Mouse (Mus musculus): ENCODE measurements around the gene Sox21. TPM values are rescaled to one million over a fixed set of nuclear protein-coding genes. Genes with fewer than 3 reads are reported as not detected.

Sox21 gene
- polyA plus RNA-seq, 1 experiment from 2014 or later = 0.18 TPM

- ATAC-seq (ENCODE audit: low read depth) = no peak
- no peak overlapping the region for H3K9ac ChIP-seq (ENCODE audit: low read length)
- no peaks in the 10 kb centered on the region for H3K4me1 ChIP-seq (replicated peaks; ENCODE audit: control insufficient read depth, insufficient read depth, low read length)
- H3K27me3 ChIP-seq (ENCODE audit: control insufficient read depth, insufficient read depth, low read depth, low read length) = peaks cover 3% of the 10 kb centered on the region; the same call in 1 of the 2 replicates
- no peak overlapping the region for H3K4me3 ChIP-seq (ENCODE audit: low read length)
- no peak overlapping the region for H3K27ac ChIP-seq (ENCODE audit: low read length)
- no peak overlapping the region for H3K4me2 ChIP-seq (ENCODE audit: low read depth, low read length)
- H3K36me3 ChIP-seq (ENCODE audit: control insufficient read depth, insufficient read depth, low read length) = no peaks in the 10 kb centered on the region
- no peaks in the 10 kb centered on the region; the same call in 1 of the 2 replicates for H3K9me3 ChIP-seq (ENCODE audit: control insufficient read depth, low read length)
- WGBS = 73% methylated on average over 5 of the region's 5 CpGs
Measured at GRCm38 (mm10) chr14:118202006-118202405, 34.8 kb downstream of the Sox21 start.

GRCm38 (mm10) chr14:118200731-118201130 is 36.1 kb downstream of the Sox21 start:
- 81% methylated on average over 3 of the region's 3 CpGs for WGBS
- ATAC-seq (ENCODE audit: low read depth) = no peak
- Histone ChIP-seq H3K9me3 (ENCODE audit: control insufficient read depth, low read length) (no peaks in the 10 kb centered on the region; the same call in 1 of the 2 replicates), H3K27me3 (ENCODE audit: control insufficient read depth, insufficient read depth, low read depth, low read length) (peaks cover 4% of the 10 kb centered on the region; the same call in 1 of the 2 replicates), H3K36me3 (ENCODE audit: control insufficient read depth, insufficient read depth, low read length) (no peaks in the 10 kb centered on the region), H3K4me2 (ENCODE audit: low read depth, low read length) (no peak overlapping the region), H3K27ac (ENCODE audit: low read length) (no peak overlapping the region), H3K9ac (ENCODE audit: low read length) (no peak overlapping the region), H3K4me3 (ENCODE audit: low read length) (no peak overlapping the region), H3K4me1 (replicated peaks; ENCODE audit: control insufficient read depth, insufficient read depth, low read length) (no peaks in the 10 kb centered on the region)

DNA sequence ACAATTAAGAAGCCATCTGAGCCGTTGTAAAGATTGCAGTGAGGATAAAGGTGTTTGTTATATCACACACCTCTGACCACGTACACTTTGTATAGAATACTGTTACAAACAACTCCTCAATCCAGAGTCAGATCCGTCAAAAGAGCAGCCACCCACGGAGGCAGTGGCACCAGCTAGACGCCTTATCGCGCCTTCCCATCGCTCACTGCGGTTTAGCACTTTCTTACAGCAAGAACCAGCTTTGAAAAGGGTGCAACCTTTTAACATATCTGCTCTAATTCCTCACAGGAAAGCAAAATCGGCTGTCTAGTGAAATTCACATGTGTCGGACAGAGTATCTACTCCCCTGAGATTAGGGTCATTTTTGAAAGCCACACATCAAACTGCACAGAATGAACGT is 39.8 kb downstream of the Sox21 start:
- Histone ChIP-seq H3K36me3 (ENCODE audit: control insufficient read depth, insufficient read depth, low read length) (no peaks in the 10 kb centered on the region), H3K9me3 (ENCODE audit: control insufficient read depth, low read length) (no peaks in the 10 kb centered on the region), H3K4me2 (ENCODE audit: low read depth, low read length) (no peak overlapping the region), H3K27me3 (ENCODE audit: control insufficient read depth, insufficient read depth, low read depth, low read length) (peaks cover 15% of the 10 kb centered on the region), H3K27ac (ENCODE audit: low read length) (no peak overlapping the region), H3K4me3 (ENCODE audit: low read length) (no peak overlapping the region), H3K4me1 (replicated peaks; ENCODE audit: control insufficient read depth, insufficient read depth, low read length) (no peaks in the 10 kb centered on the region), H3K9ac (ENCODE audit: low read length) (no peak overlapping the region)
- no peak for ATAC-seq (ENCODE audit: low read depth)
- WGBS = 58% methylated on average over 12 of the region's 12 CpGs

- no peak overlapping the region for H3K4me3 ChIP-seq (ENCODE audit: low read length)
- H3K4me1 ChIP-seq (replicated peaks; ENCODE audit: control insufficient read depth, insufficient read depth, low read length) = no peaks in the 10 kb centered on the region
- no peak for ATAC-seq (ENCODE audit: low read depth)
- H3K4me2 ChIP-seq (ENCODE audit: low read depth, low read length) = 0 out of 2 replicates have a peak overlapping the region, but pooled peaks have one; percentile 18
- peaks cover 15% of the 10 kb centered on the region for H3K27me3 ChIP-seq (ENCODE audit: control insufficient read depth, insufficient read depth, low read depth, low read length)
- H3K27ac ChIP-seq (ENCODE audit: low read length) = no peak overlapping the region
- no peaks in the 10 kb centered on the region for H3K9me3 ChIP-seq (ENCODE audit: control insufficient read depth, low read length)
- WGBS = 31% methylated on average over 13 of the region's 13 CpGs
- H3K9ac ChIP-seq (ENCODE audit: low read length) = no peak overlapping the region
- H3K36me3 ChIP-seq (ENCODE audit: control insufficient read depth, insufficient read depth, low read length) = no peaks in the 10 kb centered on the region
Measured at GRCm38 (mm10) chr14:118194219-118194914, 42.5 kb downstream of the Sox21 start.

GRCm38 (mm10) chr14:118193663-118194062 is 43.2 kb downstream of the Sox21 start:
- no peak for ATAC-seq (ENCODE audit: low read depth)
- Histone ChIP-seq H3K36me3 (ENCODE audit: control insufficient read depth, insufficient read depth, low read length) (no peaks in the 10 kb centered on the region), H3K4me2 (ENCODE audit: low read depth, low read length) (no peak overlapping the region), H3K9ac (ENCODE audit: low read length) (no peak overlapping the region), H3K4me3 (ENCODE audit: low read length) (no peak overlapping the region), H3K4me1 (replicated peaks; ENCODE audit: control insufficient read depth, insufficient read depth, low read length) (no peaks in the 10 kb centered on the region), H3K27ac (ENCODE audit: low read length) (no peak overlapping the region), H3K27me3 (ENCODE audit: control insufficient read depth, insufficient read depth, low read depth, low read length) (peaks cover 15% of the 10 kb centered on the region), H3K9me3 (ENCODE audit: control insufficient read depth, low read length) (no peaks in the 10 kb centered on the region)
- 37% methylated on average over 10 of the region's 10 CpGs for WGBS

DNA sequence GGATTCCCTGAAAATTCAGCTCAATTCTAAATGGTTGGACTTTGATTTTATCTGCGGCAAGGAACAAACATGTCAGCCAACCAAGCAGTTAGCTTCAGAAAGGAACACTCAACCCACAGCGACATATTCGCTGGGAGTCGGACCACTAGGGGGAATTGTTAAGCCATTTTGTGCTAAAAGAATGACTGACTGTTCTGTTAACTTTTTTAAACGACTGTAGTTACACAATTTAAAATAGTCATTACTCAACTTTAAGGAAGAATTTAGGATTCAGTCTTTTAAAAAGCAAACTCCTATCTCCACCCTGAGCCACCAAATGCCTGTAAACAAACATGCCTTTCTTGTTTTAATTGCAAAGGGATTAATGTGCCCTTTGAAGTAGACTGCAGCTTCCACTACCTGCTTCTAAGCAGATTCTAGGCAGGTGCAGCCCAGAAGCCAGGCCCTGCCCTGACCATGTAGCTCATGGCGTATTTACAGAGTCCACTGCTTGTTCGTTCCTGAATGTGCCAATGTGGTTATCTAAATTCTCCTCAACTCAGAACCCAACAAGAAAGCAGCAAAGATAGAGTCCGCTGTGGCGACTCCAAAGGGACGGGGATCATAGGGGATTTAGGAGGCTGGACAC is 43.7 kb downstream of the Sox21 start:
- H3K9ac ChIP-seq (ENCODE audit: low read length) = no peak overlapping the region
- peaks cover 15% of the 10 kb centered on the region for H3K27me3 ChIP-seq (ENCODE audit: control insufficient read depth, insufficient read depth, low read depth, low read length)
- no peaks in the 10 kb centered on the region for H3K9me3 ChIP-seq (ENCODE audit: control insufficient read depth, low read length)
- no peak overlapping the region for H3K4me2 ChIP-seq (ENCODE audit: low read depth, low read length)
- no peaks in the 10 kb centered on the region for H3K4me1 ChIP-seq (replicated peaks; ENCODE audit: control insufficient read depth, insufficient read depth, low read length)
- ATAC-seq (ENCODE audit: low read depth) = no peak
- no peak overlapping the region for H3K4me3 ChIP-seq (ENCODE audit: low read length)
- no peak overlapping the region for H3K27ac ChIP-seq (ENCODE audit: low read length)
- WGBS = 49% methylated on average over 10 of the region's 10 CpGs
- no peaks in the 10 kb centered on the region for H3K36me3 ChIP-seq (ENCODE audit: control insufficient read depth, insufficient read depth, low read length)

GRCm38 (mm10) chr14:118191442-118191841 is 45.4 kb downstream of the Sox21 start:
- Histone ChIP-seq H3K36me3 (ENCODE audit: control insufficient read depth, insufficient read depth, low read length) (no peaks in the 10 kb centered on the region), H3K27ac (ENCODE audit: low read length) (no peak overlapping the region), H3K4me3 (ENCODE audit: low read length) (no peak overlapping the region), H3K4me1 (replicated peaks; ENCODE audit: control insufficient read depth, insufficient read depth, low read length) (no peaks in the 10 kb centered on the region), H3K9me3 (ENCODE audit: control insufficient read depth, low read length) (no peaks in the 10 kb centered on the region), H3K27me3 (ENCODE audit: control insufficient read depth, insufficient read depth, low read depth, low read length) (peaks cover 12% of the 10 kb centered on the region), H3K4me2 (ENCODE audit: low read depth, low read length) (no peak overlapping the region), H3K9ac (ENCODE audit: low read length) (no peak overlapping the region)
- 67% methylated on average over 9 of the region's 9 CpGs for whole genome bisulfite sequencing
- no peak for ATAC-seq (ENCODE audit: low read depth)

Small RNAs within 50 kb of the gene (microRNA-seq; reads per million reads assigned to microRNA genes)
- not detected for gene Mir6241

Other genes with a start within 250 kb of the Sox21 start
- 0.70 and 0.79 TPM in 2 replicates for gene Dct, start 184.8 kb downstream of the Sox21 start, polyA plus RNA-seq (2015; fragmentation: Nextera tagmentation; extraction: Ambion mirVana)
- 32.8 and 35.9 TPM in 2 replicates for gene Tgds, start 104.3 kb downstream of the Sox21 start, polyA plus RNA-seq (2015; fragmentation: Nextera tagmentation; extraction: Ambion mirVana)
- 53.0 and 57.4 TPM in 2 replicates for gene Gpr180, start 99.9 kb downstream of the Sox21 start, polyA plus RNA-seq (2015; fragmentation: Nextera tagmentation; extraction: Ambion mirVana)
- not detected in 2 replicates for gene Gm9376, start 29.9 kb upstream of the Sox21 start, polyA plus RNA-seq (2015; fragmentation: Nextera tagmentation; extraction: Ambion mirVana)